Mouse (Mus musculus) embryo, embryonic 11.5 days (tissue): ENCODE results near the gene Scfd2.

Experiments
- DNase-seq: peaks from one replicate; pipeline ENCODE4 v3.0.0-alpha.2; 2012; ENCODE audit warnings: low read depth, low spot score

Scfd2 gene

DNA sequence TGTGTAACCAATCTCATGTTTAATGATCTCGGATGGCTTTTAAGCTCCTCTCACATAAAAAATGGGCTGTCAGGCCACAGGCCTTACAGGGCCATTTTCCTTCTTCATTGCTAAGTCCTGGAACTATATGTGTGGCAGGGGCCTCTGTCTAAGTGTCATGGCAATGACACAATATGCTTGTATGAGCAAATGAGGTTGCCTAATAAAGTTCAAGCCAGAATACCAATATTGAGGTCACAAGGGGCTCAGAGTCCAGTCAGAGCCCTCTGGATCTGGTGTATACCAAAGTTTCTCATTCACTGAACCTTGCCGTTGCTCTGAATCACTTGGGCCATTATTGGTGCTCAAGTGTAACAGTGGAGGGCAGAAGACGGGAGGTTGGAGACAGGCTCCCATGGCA is 288.9 kb downstream of the Scfd2 start:
- no peak for DNase-seq

DNA sequence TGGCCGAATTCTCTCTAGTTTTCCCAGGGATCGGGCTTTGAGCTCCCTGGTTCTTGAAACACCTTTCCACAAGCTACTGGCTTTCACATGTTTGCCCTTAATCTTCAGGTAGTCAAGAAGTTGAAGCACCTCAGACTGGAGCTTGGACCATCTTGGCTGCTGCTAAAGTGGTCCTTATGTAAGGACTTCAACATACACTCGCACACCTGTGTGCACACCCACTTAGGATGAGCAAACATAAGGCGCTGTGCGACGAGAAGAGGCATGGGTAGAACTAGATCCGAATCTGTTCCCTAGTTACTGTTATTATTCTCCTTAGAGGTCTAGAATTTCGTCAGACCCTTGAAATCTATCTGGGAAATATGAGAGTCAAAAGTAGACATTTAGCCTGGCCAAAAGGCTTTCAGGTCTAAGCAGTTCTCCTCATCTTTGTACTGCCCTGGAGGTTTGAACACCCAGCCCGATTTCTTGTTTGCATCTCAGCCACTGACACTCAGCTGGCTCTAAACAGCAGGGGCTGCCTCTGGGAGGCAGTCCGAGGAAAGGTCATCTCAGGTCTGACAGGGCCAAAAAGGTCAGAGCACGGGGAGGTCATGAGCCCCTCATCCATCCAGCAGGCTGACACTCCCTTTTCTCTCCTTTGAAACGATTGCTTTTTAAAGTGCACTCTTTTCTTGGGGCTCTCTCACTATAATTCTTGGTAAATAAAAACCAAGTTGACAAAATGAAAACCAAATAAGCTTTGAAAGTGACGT is 290.5 kb downstream of the Scfd2 start:
- no peak for DNase-seq

DNA sequence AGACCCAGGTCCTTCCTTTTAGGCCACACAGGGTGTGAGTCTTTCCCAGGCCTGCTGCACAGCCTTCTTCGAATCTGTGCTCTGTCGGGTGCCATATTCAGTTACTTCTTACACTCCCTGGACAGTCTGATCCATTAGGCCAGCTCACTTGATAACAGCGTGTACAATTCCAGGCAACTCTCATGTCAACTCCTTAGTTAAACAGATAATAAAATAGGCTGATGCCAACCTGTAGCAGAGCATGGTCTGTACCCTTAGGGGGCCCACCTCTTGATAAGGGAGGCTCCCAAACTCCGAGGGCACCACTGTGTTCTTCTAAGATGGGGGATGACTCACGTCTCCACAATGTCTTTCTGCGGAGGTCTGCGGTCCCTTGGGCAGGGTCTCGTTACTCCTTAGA is 291.3 kb downstream of the Scfd2 start:
- DNase-seq: no peak

DNA sequence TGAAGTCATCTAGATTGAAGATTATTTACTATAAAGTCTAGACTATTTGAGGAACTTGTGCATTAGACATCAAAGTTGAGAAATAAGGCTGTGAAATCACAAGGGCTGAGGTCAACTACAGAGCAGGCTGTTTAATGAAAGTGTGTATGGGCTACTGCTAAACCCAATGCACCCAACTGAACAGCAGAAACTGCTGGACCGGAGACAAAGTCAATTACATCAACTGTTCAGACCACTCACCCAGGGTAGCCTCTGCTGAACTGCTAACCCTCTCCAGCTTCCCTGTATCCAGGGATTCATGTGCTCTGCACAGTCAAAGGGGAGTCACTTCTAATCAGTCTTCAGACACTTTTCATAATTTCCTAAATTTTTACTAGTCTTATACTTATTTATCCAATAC is 292.2 kb downstream of the Scfd2 start:
- no peak for DNase-seq

DNA sequence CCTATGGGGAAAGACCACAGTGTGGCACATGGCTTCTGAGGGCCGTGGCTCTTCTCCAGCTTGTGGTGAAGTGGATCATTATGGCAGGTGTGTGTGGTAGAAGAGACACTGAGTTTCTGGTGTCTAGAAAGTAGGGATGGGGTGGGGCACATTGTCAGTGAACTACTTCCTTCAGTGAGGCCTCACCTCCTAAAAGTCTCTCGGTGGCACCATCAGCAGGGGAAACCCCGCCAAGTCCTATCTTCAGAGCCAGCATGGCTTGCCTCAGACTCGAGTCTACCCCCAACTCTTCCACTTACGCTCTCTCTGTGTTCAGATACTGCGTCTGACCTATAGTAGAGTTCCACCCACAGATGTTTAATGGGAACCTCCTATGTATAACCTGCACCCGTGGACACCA is 297.8 kb downstream of the Scfd2 start:
- DNase-seq: no peak

DNA sequence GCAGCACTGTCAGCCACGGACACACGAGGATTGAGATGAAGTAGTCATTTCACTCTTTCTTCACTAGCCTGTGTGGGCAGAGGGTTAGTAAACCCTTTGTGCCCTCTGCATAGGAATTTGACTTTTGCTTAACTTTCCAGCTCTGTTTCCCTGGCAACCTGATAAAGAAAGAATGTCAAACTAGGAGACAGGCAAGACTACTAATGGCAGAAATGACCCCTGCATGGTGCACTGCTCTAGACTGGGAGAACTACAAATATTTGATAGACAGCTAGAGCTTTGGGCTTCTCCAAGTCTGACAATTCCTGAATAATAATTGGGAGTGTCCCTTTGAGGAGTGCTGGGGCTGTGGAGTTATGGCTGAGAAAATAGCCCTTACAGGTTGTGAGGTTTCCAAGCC is 301.0 kb downstream of the Scfd2 start:
- no peak for DNase-seq

DNA sequence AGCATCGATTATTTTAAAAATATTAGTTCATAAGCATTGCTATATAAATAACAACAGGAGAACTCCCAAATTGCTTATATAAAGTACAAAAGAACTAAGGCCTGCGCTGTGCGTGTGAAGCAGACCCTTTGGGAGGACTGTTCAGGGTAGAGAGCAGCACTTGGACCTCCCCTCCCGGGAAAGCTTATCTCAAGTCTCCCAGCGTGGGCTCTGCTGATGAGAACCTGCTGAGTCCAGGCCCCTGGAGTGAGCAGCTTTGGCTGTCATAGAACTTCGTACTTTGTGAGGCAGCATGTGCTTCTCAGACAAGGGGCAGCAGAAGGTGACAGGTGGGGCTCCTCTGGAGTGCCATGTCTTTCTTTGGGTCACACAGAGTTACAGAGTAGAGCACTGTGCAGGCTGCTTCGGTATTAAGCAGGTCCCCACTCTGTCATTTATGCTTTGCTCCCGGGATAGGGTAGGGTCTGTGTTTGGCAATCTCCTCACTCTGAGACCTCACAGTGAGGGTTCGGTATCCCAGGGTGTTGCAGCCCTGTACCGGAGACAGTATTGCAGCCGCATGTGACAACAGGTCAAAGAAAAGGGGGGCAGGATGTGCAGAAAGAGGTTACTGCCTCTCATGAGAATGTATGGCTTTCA is 301.7 kb downstream of the Scfd2 start:
- DNase-seq: no peak

DNA sequence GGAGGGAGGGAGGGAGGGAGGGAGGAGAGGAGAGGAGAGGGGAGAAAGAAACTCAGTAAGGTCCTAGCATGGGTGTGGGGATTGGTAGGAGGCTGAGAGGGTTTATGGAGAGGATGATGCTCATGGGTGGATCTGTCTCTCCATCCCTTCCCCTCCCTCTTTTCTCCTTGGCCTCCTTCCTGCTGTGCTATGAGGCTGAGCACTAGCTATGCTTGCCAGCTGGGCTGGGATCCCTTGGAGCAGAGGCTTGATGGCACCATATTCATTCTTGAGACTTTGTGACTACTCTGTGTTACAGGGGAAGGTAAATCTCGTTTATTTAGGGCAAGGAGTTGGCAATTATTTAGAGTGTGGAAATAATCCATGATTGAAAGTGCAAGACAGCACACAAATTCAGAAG is 302.6 kb downstream of the Scfd2 start:
- DNase-seq: no peak

DNA sequence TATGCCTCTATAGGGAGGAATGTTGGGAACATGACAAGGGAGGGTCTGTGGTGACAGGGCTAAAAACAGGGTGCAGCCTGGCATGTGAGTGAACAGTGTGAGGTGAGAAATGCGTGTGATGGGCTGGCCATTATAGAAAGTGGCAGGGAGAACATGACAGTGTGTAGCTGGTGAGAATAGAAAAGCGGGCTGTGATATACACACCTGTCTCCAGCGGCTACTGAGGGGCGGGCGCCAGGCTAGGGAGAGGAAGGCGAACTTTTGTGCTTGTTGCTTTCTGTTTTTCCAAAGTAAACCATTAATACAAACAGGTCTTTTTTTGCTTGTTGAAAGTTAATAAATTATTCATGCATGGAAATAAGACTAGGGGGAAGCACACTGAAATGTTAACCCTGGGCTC is 304.2 kb downstream of the Scfd2 start:
- DNase-seq: no peak

DNA sequence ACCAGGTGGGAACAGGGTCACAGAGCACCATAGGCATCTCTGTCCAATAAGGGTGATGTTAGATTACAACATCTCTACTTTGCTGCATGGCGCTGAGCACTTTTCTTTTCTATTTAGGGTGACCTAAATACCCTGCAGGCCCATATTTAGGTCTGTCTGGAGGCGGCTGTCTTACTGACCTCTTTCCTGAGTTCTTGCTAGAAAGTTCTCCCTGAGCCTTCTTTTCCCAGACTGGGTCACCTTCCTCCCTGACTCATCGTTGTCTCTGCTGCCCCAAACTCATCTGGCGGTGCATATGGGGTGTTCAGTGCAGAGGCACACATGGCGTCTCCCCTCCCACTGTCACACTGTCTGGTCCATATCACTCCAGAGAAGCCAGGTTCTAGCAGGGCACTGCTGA is 305.4 kb downstream of the Scfd2 start:
- no peak for DNase-seq

DNA sequence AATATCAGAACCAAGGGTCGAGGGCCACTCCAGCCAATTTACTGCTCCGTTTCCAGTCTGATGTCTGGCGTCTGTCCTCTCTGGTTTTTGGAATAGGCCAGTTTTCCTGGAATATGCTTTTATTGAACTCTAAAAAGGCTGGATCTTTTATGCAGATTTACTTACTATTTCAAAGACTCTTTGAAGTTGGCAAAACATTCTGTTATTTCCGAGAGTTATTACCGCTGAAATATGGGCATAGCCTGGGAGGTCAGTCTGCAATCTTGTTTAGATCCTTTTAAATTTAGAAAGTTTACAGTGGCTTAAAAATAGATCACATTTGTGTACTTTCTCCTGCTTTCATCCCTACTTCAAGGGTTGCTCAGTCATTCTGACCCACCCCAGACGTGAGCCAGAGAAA is 307.1 kb downstream of the Scfd2 start:
- no peak for DNase-seq

DNA sequence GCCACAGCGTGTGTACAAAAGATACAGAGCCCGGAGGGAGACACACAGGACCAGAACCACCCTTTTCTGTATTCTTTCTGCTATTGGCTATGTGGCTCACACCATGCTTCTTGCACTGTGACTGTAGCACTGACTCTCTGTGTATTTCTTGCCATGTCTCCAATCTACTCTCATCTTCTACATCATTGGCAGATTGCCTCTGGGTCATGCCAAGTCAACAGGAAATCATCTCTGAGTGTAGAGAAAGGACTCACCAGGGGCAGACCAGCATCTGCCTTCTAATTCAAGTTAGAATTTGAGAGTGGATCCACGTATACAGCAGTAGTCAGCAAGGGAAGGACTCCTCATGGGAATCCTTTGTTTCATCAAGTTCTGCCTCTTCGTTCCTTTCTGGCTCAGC is 308.9 kb downstream of the Scfd2 start:
- DNase-seq: no peak

DNA sequence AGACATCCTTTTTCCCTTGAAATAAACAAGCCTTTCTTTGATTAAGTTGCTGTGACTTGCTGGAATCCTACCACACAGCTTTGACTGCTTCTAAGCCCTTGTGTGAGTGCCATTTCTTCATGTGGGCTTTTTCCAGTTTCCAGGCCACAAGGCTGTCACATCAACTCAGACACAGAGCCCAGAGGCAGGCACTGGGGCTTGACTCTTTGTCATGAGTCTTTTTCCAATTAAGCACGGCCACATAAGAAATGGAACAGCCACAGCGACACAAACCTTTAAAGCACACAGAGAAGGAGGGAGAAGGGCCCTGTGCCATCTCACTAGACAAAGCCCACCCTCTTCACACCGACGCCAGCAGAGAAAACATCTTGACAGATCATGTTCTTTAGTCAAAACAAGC is 313.0 kb downstream of the Scfd2 start:
- no peak for DNase-seq

DNA sequence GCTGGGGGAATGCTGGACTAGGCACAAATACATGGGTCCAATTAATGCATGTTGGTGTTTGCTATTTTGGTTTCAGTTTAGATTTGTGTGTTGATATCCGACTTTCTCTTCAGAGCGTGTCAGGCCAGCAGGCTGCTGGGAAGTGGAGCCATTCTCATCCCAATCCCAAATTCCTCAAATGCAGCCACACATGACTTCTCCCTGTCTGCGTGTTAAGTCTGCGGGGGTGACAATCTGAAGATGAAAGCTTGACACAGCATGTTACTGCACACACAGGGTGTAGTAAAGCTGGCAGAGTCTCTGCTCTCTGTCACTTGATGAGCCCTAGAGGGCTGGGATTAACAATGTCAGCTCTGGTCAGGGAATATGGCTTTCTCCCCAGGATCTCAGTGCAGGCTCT is 316.4 kb downstream of the Scfd2 start:
- no peak for DNase-seq

DNA sequence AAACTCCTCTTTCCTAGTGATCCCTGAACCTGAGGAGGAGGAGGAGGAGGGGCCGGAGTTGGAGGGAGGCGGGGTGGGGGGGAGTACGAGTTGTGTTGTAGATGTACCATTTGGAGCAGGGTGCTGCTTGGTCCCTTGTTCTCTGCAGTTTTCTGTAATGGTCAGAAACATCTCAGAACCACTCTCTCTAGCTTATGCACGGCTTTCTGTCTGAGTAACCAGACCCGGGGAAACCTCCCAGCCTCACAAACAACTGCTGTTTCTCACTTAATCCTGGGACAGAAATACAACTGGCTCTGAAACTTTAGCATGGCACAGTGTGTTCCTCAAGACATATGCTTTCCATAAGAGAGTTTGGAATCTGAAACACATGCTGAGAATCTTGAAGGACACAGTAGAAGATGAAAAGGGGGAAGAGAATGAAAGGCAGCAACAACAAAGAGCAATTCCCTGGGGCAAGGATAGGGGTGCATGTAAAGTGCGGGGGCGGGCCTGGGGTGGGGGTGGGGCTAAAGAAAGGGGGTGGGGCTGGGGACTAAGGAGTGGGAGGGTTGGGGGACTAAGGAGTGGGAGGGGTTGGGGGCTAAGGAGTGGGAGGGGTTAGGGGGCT is 317.0 kb downstream of the Scfd2 start:
- DNase-seq: no peak

DNA sequence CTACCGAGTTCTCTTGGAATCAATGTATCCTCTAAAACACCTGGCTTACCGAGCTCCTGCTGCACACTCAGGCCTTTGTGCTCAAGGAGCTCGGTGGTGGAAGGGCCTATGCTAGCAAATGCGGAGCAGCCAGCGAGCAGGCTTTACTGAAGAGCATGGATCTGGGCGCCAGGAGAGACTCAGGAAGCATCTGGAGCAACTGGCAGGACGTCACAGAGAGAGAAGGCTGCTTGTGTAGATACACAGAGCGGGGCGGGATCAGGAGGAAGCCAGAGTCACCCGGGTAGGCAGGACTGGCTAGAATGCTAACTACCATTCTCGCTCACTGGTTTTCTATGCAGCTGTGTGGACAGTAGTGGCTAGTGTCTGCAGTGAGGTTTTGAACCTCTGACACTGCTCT is 320.2 kb downstream of the Scfd2 start:
- DNase-seq: no peak

DNA sequence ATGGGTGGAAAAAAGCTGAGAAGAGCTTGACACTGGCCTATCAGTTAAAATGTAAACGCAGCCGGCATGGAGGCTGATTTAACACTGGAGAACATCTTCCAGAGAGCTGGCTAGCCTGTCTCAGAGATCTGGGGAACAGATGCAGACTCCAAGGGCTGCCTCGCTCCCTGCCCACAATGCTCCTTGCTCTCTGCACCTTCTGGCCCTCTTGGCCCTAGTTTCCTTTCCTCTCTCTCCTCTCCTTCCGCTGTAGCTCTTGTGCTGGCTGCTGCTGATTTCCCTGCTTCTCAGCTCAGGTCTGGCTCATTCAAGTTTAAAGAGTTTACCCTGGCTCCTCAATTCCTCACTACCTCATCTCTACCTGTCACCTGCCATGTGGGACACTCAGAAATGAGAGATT is 321.9 kb downstream of the Scfd2 start:
- DNase-seq: no peak

DNA sequence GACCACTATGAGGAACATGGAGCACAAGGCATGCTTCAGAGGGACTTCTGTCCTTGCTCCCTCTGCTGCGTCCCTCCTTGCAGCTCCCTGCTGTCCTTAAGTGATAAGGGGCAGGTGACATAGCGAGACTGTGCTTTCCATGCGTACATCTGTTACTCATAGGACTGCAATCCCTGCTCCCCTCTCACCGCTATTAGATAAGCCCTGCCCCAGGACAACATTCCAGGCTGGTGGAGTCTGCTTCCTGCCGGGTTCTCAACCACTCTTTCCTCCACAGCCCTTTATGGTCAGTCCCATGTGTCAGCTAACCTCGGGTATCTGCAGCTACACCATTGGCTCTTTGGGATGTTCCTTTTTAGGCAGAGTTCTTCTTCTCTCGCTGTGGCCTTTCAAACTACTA is 323.1 kb downstream of the Scfd2 start:
- no peak for DNase-seq

DNA sequence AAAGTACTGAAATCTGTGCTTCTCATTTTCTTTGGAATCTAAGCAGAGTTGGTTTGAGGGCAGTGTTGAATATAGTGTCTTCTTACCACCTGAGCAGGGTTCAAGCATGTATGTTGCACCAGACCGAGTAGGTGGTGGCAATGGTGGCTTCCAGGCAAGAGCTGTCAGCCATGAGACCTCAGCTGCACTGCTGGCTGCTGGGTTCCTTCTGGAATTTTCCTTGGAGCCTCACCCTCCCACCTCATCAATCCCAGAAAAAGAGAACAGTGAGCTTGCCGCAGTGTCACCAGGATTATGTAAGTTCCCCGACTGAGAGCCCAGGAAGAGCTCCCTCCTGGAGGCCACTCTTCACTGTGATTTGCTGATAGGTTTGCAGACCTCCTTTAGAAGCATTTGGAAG is 324.4 kb downstream of the Scfd2 start:
- DNase-seq: no peak

DNA sequence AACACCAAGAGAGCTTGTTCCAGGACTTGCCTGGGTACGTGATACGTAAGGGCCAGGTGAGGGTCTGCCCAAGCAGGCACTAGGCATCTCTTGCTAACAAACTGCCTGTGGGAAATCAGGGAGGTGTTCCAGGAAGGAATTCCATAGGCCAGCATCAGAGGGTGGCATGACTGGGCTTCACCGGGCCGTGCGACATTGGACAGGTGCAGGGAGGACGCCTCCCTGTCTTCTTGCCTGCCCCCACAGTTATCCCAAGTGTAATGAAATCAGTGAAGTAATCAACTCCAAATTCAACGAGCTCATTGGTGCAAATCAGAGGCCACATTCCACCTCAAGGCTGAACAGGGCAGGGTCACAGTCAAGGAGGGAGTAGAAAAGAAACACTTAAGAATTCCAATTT is 324.9 kb downstream of the Scfd2 start:
- no peak for DNase-seq

DNA sequence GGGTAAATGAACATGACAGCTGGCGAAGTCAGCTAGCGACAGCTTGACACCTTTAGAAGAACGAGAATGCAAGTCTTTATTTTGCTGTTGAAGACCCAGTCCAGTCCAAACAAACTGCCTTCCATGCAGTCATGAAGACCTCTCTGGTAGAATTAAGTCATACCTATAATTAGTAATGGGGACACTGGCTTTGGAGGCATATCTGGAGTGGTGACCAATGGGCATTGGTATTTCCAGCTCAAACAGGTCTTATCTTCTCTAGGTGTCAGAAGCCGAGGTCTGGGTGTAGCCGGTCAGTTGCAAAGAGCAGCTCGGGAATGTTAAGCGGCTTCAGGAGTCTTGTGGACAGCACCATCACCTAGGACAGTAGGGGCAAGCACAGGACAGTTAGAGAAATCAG is 325.5 kb downstream of the Scfd2 start:
- no peak for DNase-seq

DNA sequence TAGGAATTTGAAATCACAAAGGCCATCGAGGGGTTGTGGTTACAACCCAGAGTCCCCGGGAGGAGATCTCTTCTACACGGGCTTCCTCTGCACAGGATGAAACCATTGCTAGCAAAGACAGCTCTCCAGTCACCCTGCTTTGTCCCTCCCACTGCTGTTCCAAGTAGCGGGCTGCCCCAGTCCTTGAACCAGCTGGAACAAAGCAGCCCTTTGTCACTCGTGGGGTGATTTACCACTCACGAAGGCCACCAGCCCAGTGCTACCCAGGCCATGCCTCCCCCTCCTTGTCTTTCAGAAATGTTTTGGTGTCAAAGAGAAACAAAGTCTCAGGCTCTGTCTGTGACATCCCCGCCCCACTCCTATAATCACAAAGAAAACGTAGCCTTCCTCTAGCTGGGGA is 326.1 kb downstream of the Scfd2 start:
- DNase-seq: no peak

DNA sequence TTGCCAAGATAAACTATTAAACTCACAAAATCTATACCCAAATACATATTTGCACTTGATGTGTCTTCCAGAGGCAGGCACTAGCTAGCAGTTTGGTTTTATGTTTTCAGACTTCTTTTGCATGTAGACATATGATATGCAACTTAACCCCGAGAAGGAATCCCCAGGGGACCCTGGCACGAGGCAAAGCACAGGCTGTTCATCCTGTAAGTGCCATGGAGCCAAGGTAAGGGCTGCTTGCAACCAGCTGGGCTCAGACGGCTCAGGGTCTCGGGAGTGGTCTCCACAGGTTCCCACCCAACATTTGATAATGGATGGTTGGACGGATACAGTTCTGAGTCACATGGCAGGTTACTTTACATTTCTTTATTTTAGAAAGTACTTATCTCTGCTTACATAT is 327.1 kb downstream of the Scfd2 start:
- DNase-seq: no peak
